Mouse (Mus musculus): ENCODE measurements around the gene Atp5h. TPM values are rescaled to one million over a fixed set of nuclear protein-coding genes. Genes with fewer than 3 reads are reported as not detected.

Gene Atp5h
- polyA plus RNA-seq, 1 experiment, result 785 TPM

- no peak for DNase-seq (ENCODE audit: extremely low spot score in 1 of 2, low spot score in 1 of 2)
Observed at GRCm38 (mm10) chr11:115439326-115439725, 19.6 kb upstream of the Atp5h start.

- peak in 1 of 2 experiments; percentile 42 for DNase-seq (ENCODE audit: extremely low spot score in 1 of 2, low spot score in 1 of 2)
Observed at GRCm38 (mm10) chr11:115437571-115438122, 17.9 kb upstream of the Atp5h start.

GRCm38 (mm10) chr11:115435596-115436337 lies 16.0 kb upstream of the Atp5h start:
- no peak for DNase-seq (ENCODE audit: extremely low spot score in 1 of 2, low spot score in 1 of 2)

- no peak for DNase-seq (ENCODE audit: extremely low spot score in 1 of 2, low spot score in 1 of 2)
Observed at GRCm38 (mm10) chr11:115433342-115433741, 13.6 kb upstream of the Atp5h start.

GRCm38 (mm10) chr11:115432814-115433213 lies 13.1 kb upstream of the Atp5h start:
- no peak for DNase-seq (ENCODE audit: extremely low spot score in 1 of 2, low spot score in 1 of 2)

- no peak for DNase-seq (ENCODE audit: extremely low spot score in 1 of 2, low spot score in 1 of 2)
Observed at GRCm38 (mm10) chr11:115430561-115430960, 10.8 kb upstream of the Atp5h start.

GRCm38 (mm10) chr11:115429307-115429706 lies 9.5 kb upstream of the Atp5h start:
- peak in 1 of 2 experiments; percentile 59 for DNase-seq (ENCODE audit: extremely low spot score in 1 of 2, low spot score in 1 of 2)

- peak; percentile 70 to 88 for DNase-seq (ENCODE audit: extremely low spot score in 1 of 2, low spot score in 1 of 2)
Observed at GRCm38 (mm10) chr11:115427482-115428331, 7.9 kb upstream of the Atp5h start.

GRCm38 (mm10) chr11:115425671-115426070 lies 5.9 kb upstream of the Atp5h start:
- DNase-seq (ENCODE audit: extremely low spot score in 1 of 2, low spot score in 1 of 2), result no peak

- no peak for DNase-seq (ENCODE audit: extremely low spot score in 1 of 2, low spot score in 1 of 2)
Observed at GRCm38 (mm10) chr11:115424666-115425065, 4.9 kb upstream of the Atp5h start.

GRCm38 (mm10) chr11:115423091-115423490 lies 3.3 kb upstream of the Atp5h start:
- no peak for DNase-seq (ENCODE audit: extremely low spot score in 1 of 2, low spot score in 1 of 2)

GRCm38 (mm10) chr11:115421972-115422371 lies 2.2 kb upstream of the Atp5h start:
- DNase-seq (ENCODE audit: extremely low spot score in 1 of 2, low spot score in 1 of 2), result no peak

GRCm38 (mm10) chr11:115421328-115421727 lies 1.6 kb upstream of the Atp5h start:
- DNase-seq (ENCODE audit: extremely low spot score in 1 of 2, low spot score in 1 of 2), result peak in 1 of 2 experiments; percentile 39

GRCm38 (mm10) chr11:115420336-115421190 lies 801 bp upstream of the Atp5h start:
- peak; percentile 35 to 51 for DNase-seq (ENCODE audit: extremely low spot score in 1 of 2, low spot score in 1 of 2)

- DNase-seq (ENCODE audit: extremely low spot score in 1 of 2, low spot score in 1 of 2), result no peak
Observed at GRCm38 (mm10) chr11:115409556-115409955, 10.2 kb downstream of the Atp5h start.

- DNase-seq (ENCODE audit: extremely low spot score in 1 of 2, low spot score in 1 of 2), result no peak
Observed at GRCm38 (mm10) chr11:115408266-115408920, 11.4 kb downstream of the Atp5h start.

- no peak for DNase-seq (ENCODE audit: extremely low spot score in 1 of 2, low spot score in 1 of 2)
Observed at GRCm38 (mm10) chr11:115406858-115407401, 12.8 kb downstream of the Atp5h start.

- DNase-seq (ENCODE audit: extremely low spot score in 1 of 2, low spot score in 1 of 2), result no peak
Observed at GRCm38 (mm10) chr11:115405723-115406122, 14.0 kb downstream of the Atp5h start.

GRCm38 (mm10) chr11:115403338-115404124 lies 16.2 kb downstream of the Atp5h start, which contains the start of gene Mrpl58:
Gene Mrpl58, plus strand, starts transcription at chr11:115403752.
- DNase-seq (ENCODE audit: extremely low spot score in 1 of 2, low spot score in 1 of 2), result peak; percentile 56 to 88

Data from frontal cortex, adult 2 months (tissue).